ENCODE assay signal across 19 mouse cellular contexts in genomic region chr5:144203398-144203959, GRCm38 (mm10). TPM values are rescaled to one million over a fixed set of nuclear protein-coding genes. Genes with fewer than 3 reads are reported as not detected.
A peak's percentile ranks its signal among the peaks of the same experiment; 100 is the strongest.
DNase-seq lines count a peak whose midpoint lies in the region.
"Had no signal": no experiment of that assay in that cellular context is flagged by ENCODE, and none has a peak within 500 bp of the region (broad histone marks: within the 10 kb centered on the region; RNA-seq: fewer than 3 reads in every experiment).

No protein-coding gene starts in this region.

- intact Hi-C loops in heart, postnatal 10 days (cut with DNase I): no loop called here

- WGBS in heart, embryonic 10.5 days: 87% methylated on average over 10 of the region's 10 CpGs

- H3K9me3 ChIP-seq in heart, embryonic 10.5 days: 0 out of 2 replicates have a peak, but pooled peaks cover 6% of the 10 kb centered on the region
- H3K9me3 ChIP-seq: forebrain, embryonic 13.5 days; G1E; intestine, embryonic 15.5 days; kidney, embryonic 15.5 days had no signal

- H3K4me1 ChIP-seq in heart, embryonic 10.5 days: peaks cover 10% of the 10 kb centered on the region; the same call in 1 of the 2 replicates
- H3K4me1 ChIP-seq: embryonic facial prominence, embryonic 10.5 days; forebrain, embryonic 13.5 days; intestine, embryonic 15.5 days; kidney, embryonic 15.5 days had no signal

- no peaks in the 10 kb centered on the region for H3K27me3 ChIP-seq in heart, embryonic 10.5 days (ENCODE audit: insufficient read depth, poor library complexity, severe bottlenecking)
- H3K27me3 ChIP-seq: forebrain, embryonic 13.5 days; intestine, embryonic 15.5 days; kidney, embryonic 15.5 days had no signal

- H3K4me3 ChIP-seq in heart, embryonic 10.5 days: no peak overlapping the region
- H3K4me3 ChIP-seq: embryonic facial prominence, embryonic 10.5 days; forebrain, embryonic 13.5 days; intestine, embryonic 15.5 days; kidney, embryonic 15.5 days had no signal

- H3K36me3 ChIP-seq in heart, embryonic 10.5 days: peaks cover 78% of the 10 kb centered on the region

- no peak overlapping the region for H3K27ac ChIP-seq in heart, embryonic 10.5 days
- H3K27ac ChIP-seq: embryonic facial prominence, embryonic 10.5 days; forebrain, embryonic 13.5 days; hindbrain, embryonic 14.5 days; intestine, embryonic 15.5 days; kidney, embryonic 15.5 days had no signal

- peak; percentile 53 for DNase-seq in cerebellum, adult 11-12 months
- DNase-seq in cerebellum, adult 11 months: no peak
- DNase-seq in cerebellum, postnatal 25 days: peak; percentile 64 to 70
- DNase-seq in cerebellum, adult 9-11 months: no peak
- peak; percentile 73 for DNase-seq in heart, embryonic 10.5 days (ENCODE audit: low spot score)
- DNase-seq in heart, postnatal 10 days: no peak
- peak; percentile 73 for DNase-seq in skeletal muscle tissue, adult 2 months (ENCODE audit: low read depth, low spot score)
- no peak for DNase-seq in right cerebral cortex, adult 18-20 months
- DNase-seq: adrenal gland, adult 8-10 months; B cell, adult 2 months; forebrain, postnatal 0 days; heart, postnatal 14 days; kidney, adult 18-20 months had no signal

RNA-seq across cellular contexts. Expression of gene Bhlha15, which starts 13.4 kb away (rescaled TPM):
- 1.3 TPM in 2 replicates for polyA plus RNA-seq in heart, embryonic 10.5 days (2016; fragmentation: Nextera tagmentation; extraction: Ambion mirVana)
- not detected for total RNA-seq in heart, postnatal 10 days (2021)
- total RNA-seq: forebrain, postnatal 0 days; heart, postnatal 14 days had no signal
- polyA plus RNA-seq: forebrain, postnatal 0 days had no signal

RNA-seq across cellular contexts. Expression of gene Tecpr1, which starts 19.9 kb away (rescaled TPM):
- 15.1 and 18.7 TPM in 2 replicates for polyA plus RNA-seq in heart, embryonic 10.5 days (2016; fragmentation: Nextera tagmentation; extraction: Ambion mirVana)
- 10 to 100 TPM; 31.2 to 32.4 TPM for total RNA-seq in heart, postnatal 10 days (2021)

RNA-seq across cellular contexts. Expression of gene Bri3, which starts 40.8 kb away (rescaled TPM):
- 104 and 110 TPM in 2 replicates for polyA plus RNA-seq in heart, embryonic 10.5 days (2016; fragmentation: Nextera tagmentation; extraction: Ambion mirVana)
- 100 to 1,000 TPM; 165 to 171 TPM for total RNA-seq in heart, postnatal 10 days (2021)

Comparison
In these comparisons a context has a peak if more than half of its experiments do, and no peak if none do; other contexts are left out.
1. DNase-seq: peak in cerebellum, adult 11-12 months (single experiment), cerebellum, postnatal 25 days (2 of 2), heart, embryonic 10.5 days (single experiment) and skeletal muscle tissue, adult 2 months (single experiment); none in cerebellum, adult 11 months (single experiment), cerebellum, adult 9-11 months (single experiment), heart, postnatal 10 days (0 of 2) and right cerebral cortex, adult 18-20 months (single experiment).